Mouse (Mus musculus): ENCODE measurements around the gene Tmem270.

The Tmem270 gene

GRCm38 (mm10) chr5:134887447-134888335 is 18.8 kb downstream of the Tmem270 start:
- DNase-seq (ENCODE audit: low read depth) = no peak

- DNase-seq (ENCODE audit: low read depth) = no peak
Observed at GRCm38 (mm10) chr5:134883077-134883476, 23.5 kb downstream of the Tmem270 start.

GRCm38 (mm10) chr5:134876801-134877200 is 29.7 kb downstream of the Tmem270 start:
- DNase-seq (ENCODE audit: low read depth) = no peak

GRCm38 (mm10) chr5:134875245-134875644 is 31.3 kb downstream of the Tmem270 start:
- no peak for DNase-seq (ENCODE audit: low read depth)

GRCm38 (mm10) chr5:134873956-134874879 is 32.3 kb downstream of the Tmem270 start:
- no peak for DNase-seq (ENCODE audit: low read depth)

GRCm38 (mm10) chr5:134873034-134873433 is 33.5 kb downstream of the Tmem270 start:
- DNase-seq (ENCODE audit: low read depth) = no peak

GRCm38 (mm10) chr5:134872597-134872996 is 33.9 kb downstream of the Tmem270 start:
- DNase-seq (ENCODE audit: low read depth) = no peak

GRCm38 (mm10) chr5:134868506-134868905 is 38.0 kb downstream of the Tmem270 start:
- no peak for DNase-seq (ENCODE audit: low read depth)

GRCm38 (mm10) chr5:134867320-134868144 is 39.0 kb downstream of the Tmem270 start:
- DNase-seq (ENCODE audit: low read depth) = no peak

GRCm38 (mm10) chr5:134865158-134865557 is 41.4 kb downstream of the Tmem270 start:
- DNase-seq (ENCODE audit: low read depth) = no peak

- DNase-seq (ENCODE audit: low read depth) = no peak
Observed at GRCm38 (mm10) chr5:134861902-134862497, 44.5 kb downstream of the Tmem270 start.

- DNase-seq (ENCODE audit: low read depth) = no peak
Observed at GRCm38 (mm10) chr5:134859193-134859592, 47.3 kb downstream of the Tmem270 start.

- DNase-seq (ENCODE audit: low read depth) = no peak
Observed at GRCm38 (mm10) chr5:134858378-134858777, 48.2 kb downstream of the Tmem270 start.

- DNase-seq (ENCODE audit: low read depth) = no peak
Observed at GRCm38 (mm10) chr5:134852873-134853272, 53.7 kb downstream of the Tmem270 start.

All from c-Kit-positive CD71-positive TER-119-negative erythroid progenitor cells, embryonic 14.5 days (primary cell).